Mouse (Mus musculus) neural tube, embryonic 10.5 days (tissue): ENCODE results near the gene Tubgcp6.

Source experiments
- DNase-seq: peaks from one replicate; pipeline ENCODE4 v3.0.0-alpha.2; 2017; ENCODE audit warnings: low spot score; ENCODE audit errors: extremely low spot score

Gene Tubgcp6

GRCm38 (mm10) chr15:89122649-89123366 lies at the start of gene Tubgcp6:
TSS of gene Tubgcp6 (minus strand) at chr15:89123112.
- peak; percentile 95 for DNase-seq

DNA sequence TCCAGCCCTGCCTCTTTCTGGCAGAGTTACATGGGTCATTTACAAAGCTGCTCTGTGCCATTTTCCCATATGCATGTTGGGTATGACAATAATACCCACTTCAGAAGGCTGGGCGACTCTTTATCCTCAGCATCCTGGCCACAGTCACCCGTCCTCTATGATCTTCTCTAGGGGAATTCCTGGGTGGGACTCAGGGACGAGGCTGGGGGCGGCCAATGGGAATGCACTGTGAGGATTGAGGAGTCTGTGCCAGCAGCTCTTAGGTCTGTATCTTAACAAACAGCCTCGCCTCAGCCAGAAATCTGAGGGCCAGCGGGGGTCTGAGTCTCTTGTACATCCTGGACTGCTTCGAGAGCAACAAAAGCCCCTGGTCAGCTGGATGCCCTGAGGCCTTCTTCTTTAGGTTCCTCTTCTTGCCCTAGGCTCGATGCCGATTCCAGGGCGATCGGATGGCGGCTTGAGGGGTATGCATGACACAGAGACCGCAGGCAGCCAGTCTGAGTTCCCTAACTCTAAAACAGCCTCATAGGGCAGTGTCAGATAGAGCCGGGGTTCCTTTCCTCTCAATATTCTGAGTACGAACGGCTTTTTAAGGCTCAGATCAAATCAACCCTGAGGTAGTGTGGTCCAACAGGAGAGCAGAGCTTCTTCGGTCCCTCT lies 49.5 kb upstream of the Tubgcp6 start:
- DNase-seq, result no peak

DNA sequence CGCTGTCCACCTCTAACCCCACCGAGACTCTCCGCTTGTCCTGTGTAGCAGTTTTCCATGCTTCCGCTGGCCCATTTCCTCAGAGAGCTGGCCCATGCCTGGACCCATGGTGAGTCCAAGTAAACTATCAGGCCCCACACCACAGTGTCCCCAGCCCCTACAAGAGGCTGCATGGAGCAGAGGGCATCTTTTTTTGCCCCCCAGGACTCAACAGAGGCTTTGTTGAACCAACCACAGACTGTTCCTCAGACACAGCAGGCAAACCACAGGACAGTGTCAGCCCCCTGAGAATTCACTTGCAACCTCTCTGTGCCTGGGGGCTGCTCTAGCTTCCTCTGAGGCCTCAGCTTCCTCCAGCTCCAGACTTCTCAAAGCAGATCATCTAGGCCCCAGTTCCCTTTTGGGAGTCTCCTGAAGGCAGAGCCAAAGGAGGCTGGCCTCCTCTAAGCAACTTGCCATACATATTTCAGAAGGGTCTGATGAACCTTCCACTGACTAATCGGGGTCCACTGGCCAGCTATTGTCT lies 48.7 kb upstream of the Tubgcp6 start:
- DNase-seq, result no peak

DNA sequence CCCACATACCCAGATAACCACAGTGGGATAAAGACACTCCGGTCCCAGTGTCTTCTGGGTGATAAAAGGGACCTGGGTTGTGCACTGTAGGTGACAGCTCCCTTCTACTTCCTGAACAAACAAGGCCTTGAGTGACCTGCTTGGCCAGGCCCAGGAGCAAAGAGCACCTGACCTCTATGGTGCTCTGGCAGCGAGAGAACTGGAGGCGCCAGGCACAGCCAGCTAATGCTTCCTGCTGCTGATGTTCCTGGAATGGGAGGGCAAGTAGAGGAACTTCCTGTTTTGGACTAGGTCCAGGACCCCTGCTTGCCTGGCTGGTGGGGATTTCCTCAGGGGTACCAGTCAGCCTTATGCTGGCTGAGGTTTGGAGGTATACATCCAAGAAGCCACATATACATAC lies 47.2 kb upstream of the Tubgcp6 start:
- no peak for DNase-seq

- peak; percentile 77 for DNase-seq
Measured at GRCm38 (mm10) chr15:89169431-89169830, 46.5 kb upstream of the Tubgcp6 start.

GRCm38 (mm10) chr15:89168922-89169321 lies 46.0 kb upstream of the Tubgcp6 start:
- no peak for DNase-seq

DNA sequence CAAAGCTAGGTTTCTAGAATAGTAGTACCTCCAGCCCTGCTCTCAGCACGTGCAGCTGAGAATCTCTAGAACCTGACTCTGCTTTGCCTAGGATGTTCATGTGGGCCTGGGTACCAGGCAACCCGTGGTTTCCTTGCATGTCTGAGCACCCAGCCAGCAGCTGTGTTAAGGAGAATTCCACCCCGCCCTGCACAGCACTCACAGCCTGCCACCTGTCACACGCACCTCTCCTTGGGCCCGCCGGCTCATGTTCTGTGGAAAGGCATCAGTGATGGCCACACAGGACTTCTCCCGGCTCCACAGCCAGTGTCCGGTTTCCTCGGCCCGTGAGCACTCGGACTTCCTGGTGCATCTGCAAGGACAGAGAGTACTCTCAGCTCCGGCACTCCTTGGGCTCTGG lies 42.6 kb upstream of the Tubgcp6 start:
- DNase-seq, result no peak

DNA sequence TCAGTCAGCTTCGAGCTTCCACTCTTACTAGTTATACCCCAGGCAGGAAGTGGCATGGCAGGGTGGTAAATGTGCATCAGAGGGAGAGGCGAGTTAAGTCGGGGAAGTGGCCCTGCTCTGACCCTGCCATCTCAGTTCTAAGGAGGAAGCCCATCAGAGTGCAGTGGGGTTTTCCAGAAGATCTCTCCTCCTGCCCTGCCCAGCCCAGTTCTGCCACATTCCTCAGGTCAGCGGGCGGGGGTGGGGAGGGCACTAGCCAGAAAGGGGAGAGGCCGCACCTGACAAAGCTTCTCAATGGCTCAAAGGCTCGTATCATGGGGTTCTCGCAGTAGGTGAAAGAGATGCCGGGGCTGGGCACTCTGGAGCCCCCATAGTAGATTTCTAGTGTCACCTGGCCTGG lies 38.5 kb upstream of the Tubgcp6 start:
- no peak for DNase-seq

DNA sequence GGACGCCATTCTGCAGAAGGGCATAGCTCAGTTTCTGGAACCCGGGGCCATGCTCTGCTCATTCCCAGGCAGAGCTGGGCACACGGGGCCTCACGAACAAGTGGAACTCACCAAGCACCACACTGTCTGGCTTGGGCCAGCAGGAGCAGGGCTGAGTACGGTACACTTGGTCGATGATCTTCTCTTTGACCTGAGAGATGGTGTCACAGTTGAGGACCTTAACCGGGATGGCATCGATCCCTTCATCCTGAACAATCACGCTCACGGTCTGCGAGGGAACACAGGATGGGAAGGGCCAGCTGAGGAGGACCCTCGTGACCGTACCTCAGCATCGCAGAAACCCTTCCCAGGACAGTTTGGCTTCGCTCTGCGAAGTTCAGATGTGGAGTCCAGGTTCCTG lies 35.6 kb upstream of the Tubgcp6 start:
- no peak for DNase-seq

GRCm38 (mm10) chr15:89157954-89158353 lies 35.0 kb upstream of the Tubgcp6 start:
- peak; percentile 68 for DNase-seq

- DNase-seq, result no peak
Measured at GRCm38 (mm10) chr15:89152312-89152711, 29.4 kb upstream of the Tubgcp6 start.

GRCm38 (mm10) chr15:89150041-89150390 lies 27.1 kb upstream of the Tubgcp6 start:
- peak; percentile 64 for DNase-seq

- peak; percentile 68 for DNase-seq
Measured at GRCm38 (mm10) chr15:89149271-89150040, 26.5 kb upstream of the Tubgcp6 start, which contains the start of gene Mapk11. TSS of gene Mapk11 (minus strand) at chr15:89149628.

DNA sequence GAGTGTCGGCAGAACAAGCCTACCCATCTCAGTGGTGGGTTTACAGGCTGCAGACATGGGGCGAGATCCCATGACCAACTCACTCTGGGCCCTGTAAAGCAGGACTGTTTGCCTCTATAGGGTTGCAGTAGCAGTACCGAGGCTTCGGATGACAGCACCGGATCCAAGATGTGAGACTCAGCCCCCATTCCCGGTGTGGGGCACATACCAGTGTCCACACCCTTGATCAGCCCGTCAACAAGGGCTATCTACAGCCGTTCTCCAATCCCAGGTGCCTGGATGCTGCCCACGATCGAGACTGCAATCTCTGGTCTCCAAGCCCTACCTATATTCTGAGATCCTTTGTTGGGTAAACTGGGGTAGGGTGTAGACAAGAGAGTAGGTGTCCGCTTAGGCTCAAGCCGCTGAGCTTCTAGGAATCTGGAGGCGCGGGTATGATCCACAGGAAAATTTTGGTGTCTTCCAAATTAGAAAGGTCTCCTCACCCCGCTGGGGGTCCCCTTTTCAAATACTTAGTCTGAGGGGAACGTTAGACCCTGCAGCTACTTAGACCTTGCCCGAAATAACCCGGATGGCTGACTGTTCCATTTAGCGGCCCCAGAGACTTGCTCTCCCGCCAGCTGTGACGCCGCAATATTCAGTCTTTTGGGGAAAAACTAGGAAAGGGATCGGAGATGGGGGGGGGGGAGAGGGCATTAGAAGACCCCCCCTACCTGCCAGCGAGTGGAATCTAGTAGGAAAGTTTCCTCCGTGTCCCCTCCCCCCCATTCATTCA lies 25.8 kb upstream of the Tubgcp6 start:
- peak; percentile 57 for DNase-seq

- no peak for DNase-seq
Measured at GRCm38 (mm10) chr15:89147895-89148294, 25.0 kb upstream of the Tubgcp6 start.

DNA sequence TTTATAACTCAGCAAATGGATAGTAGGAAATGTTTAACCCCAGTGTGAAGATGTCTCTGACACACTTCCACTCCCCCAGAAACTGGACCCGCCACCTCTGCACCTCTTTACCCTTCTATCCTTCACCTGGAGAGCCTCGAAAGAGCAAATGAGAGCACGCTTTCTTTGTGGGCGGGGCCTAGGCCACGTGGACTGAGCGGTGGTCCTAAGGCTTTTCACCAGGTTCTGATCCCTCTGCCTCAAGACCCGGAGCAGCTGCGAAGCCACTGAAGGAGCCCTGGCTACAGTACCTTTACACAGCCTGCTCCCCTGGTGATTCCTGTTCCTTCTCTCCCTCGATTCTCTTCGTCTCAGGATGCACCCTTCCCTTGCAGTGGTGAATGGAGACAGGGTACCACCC lies 24.5 kb upstream of the Tubgcp6 start:
- DNase-seq, result peak; percentile 27

GRCm38 (mm10) chr15:89147024-89147423 lies 24.1 kb upstream of the Tubgcp6 start:
- no peak for DNase-seq

- DNase-seq, result peak; percentile 40
Measured at GRCm38 (mm10) chr15:89146537-89146936, 23.6 kb upstream of the Tubgcp6 start.

GRCm38 (mm10) chr15:89145813-89146350 lies 23.0 kb upstream of the Tubgcp6 start:
- no peak for DNase-seq

GRCm38 (mm10) chr15:89144965-89145364 lies 22.1 kb upstream of the Tubgcp6 start:
- DNase-seq, result no peak

- DNase-seq, result no peak
Measured at GRCm38 (mm10) chr15:89143134-89143533, 20.2 kb upstream of the Tubgcp6 start.
